Mouse (Mus musculus): ENCODE results near the gene 4930568D16Rik. TPM values are rescaled to one million over a fixed set of nuclear protein-coding genes. Genes with fewer than 3 reads are reported as not detected.
A peak's percentile ranks its signal among the peaks of the same experiment; 100 is the strongest.

Gene 4930568D16Rik
- polyA plus RNA-seq, 1 experiment from 2014 or later = not detected

DNA sequence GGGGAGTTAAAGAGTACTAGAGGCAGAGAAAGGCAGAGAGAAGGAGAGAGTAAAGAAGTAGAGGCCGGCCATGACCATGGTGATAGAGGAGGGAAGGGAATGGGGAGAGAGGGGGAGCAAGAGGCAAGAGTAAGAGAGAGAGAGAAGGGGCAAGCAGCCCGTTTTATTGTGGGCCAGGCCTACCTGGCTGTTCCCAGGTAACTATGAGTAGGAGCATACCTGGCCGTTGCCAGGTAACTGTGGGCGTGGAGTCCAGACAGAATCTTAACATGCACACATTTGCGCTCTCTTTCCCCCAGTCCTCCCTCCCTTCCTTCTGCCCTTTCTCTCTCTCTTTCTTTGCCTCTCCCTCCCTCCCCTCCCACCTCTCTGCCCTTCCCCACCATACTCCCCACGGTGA lies 39.7 kb upstream of the 4930568D16Rik start:
- Histone ChIP-seq H3K4me3 (ENCODE audit: low read depth, low read length) (no peak overlapping the region), H3K9me3 (ENCODE audit: control insufficient read depth, low read length) (no peaks in the 10 kb centered on the region), H3K27ac (ENCODE audit: low read depth, low read length) (no peak overlapping the region), H3K36me3 (ENCODE audit: control insufficient read depth, insufficient read depth, low read length) (no peaks in the 10 kb centered on the region), H3K9ac (ENCODE audit: low read length) (no peak overlapping the region), H3K4me2 (no peak overlapping the region), H3K27me3 (ENCODE audit: control insufficient read depth, insufficient read depth, low read length) (no peaks in the 10 kb centered on the region), H3K4me1 (ENCODE audit: control insufficient read depth, insufficient read depth, low read length) (no peaks in the 10 kb centered on the region)
- no peak for ATAC-seq (ENCODE audit: low FRiP score)
- WGBS = 82% methylated on average over 6 of the region's 6 CpGs
- peak; percentile 14 for DNase-seq (ENCODE audit: low spot score, missing footprints)

DNA sequence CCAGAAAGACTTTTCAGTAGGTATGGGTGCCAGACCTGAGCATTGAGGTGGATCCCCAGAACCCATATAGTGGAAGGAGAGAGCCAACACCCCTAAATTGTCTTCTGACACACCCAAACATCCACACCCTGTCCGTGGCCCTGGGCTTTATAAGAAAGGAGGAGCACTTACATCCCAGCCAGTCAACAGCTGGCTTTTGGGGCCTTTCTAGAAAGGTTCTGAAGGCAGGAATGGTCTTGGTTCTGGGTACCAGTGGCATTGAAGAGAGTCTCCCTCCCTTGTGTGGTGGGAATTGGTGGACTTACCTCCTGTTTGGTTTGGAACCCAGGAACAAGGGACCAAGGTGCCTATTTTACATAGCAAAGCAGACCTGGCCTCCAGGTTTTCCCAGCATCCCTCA lies 39.1 kb upstream of the 4930568D16Rik start:
- Histone ChIP-seq H3K36me3 (ENCODE audit: control insufficient read depth, insufficient read depth, low read length) (no peaks in the 10 kb centered on the region), H3K4me2 (no peak overlapping the region), H3K27me3 (ENCODE audit: control insufficient read depth, insufficient read depth, low read length) (no peaks in the 10 kb centered on the region), H3K27ac (ENCODE audit: low read depth, low read length) (no peak overlapping the region), H3K9ac (ENCODE audit: low read length) (no peak overlapping the region), H3K4me3 (ENCODE audit: low read depth, low read length) (no peak overlapping the region), H3K9me3 (ENCODE audit: control insufficient read depth, low read length) (no peaks in the 10 kb centered on the region), H3K4me1 (ENCODE audit: control insufficient read depth, insufficient read depth, low read length) (no peaks in the 10 kb centered on the region)
- DNase-seq (ENCODE audit: low spot score, missing footprints) = peak; percentile 44
- no peak for ATAC-seq (ENCODE audit: low FRiP score)
- WGBS = 75% methylated on average over 1 of the region's 1 CpGs

DNA sequence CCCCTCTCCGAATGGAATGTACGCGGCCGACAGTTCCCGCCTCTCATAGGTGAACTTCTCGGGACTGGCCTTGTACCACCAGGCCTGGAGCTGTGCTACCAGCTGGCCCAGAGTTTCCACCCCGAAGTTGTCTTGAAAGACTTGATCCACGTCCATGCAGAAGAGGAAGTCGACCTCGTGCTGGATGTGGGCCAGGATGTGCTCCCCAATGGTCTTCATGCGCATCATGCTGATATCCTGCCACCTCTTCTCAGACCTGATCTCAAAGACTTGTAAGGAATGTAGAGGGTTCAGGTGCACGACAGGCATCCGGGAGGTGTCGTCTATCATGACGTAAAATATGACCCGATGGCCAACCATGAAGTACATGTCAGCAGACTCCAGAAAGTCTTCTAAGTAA lies 34.9 kb upstream of the 4930568D16Rik start:
- DNase-seq (ENCODE audit: low spot score, missing footprints) = no peak

DNA sequence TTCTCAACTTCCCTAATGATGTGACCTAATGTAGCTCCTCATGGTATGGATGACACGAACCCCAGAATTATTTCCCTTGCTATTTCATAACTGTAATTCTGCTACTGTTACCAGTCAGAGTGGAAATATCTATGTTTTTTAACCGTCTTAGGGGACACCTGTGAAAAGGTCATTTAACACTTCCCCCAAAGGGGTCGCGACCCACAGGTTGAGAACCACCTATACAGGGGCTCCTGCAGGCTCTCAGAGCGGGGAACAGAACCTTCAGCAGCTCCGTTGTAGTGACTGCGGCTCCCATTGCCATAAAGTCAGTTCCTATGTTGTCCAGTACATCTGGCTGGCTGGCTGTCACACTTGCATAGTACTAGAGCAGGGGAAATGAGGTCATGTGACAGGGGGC lies 33.2 kb upstream of the 4930568D16Rik start:
- H3K27ac ChIP-seq (ENCODE audit: low read depth, low read length) = no peak overlapping the region
- H3K4me2 ChIP-seq = no peak overlapping the region
- WGBS = 88% methylated on average over 7 of the region's 7 CpGs
- H3K4me1 ChIP-seq (ENCODE audit: control insufficient read depth, insufficient read depth, low read length) = 0 out of 2 replicates have a peak, but pooled peaks cover 2% of the 10 kb centered on the region
- H3K9ac ChIP-seq (ENCODE audit: low read length) = no peak overlapping the region
- no peaks in the 10 kb centered on the region for H3K36me3 ChIP-seq (ENCODE audit: control insufficient read depth, insufficient read depth, low read length)
- no peak for DNase-seq (ENCODE audit: low spot score, missing footprints)
- no peak for ATAC-seq (ENCODE audit: low FRiP score)
- no peaks in the 10 kb centered on the region for H3K27me3 ChIP-seq (ENCODE audit: control insufficient read depth, insufficient read depth, low read length)
- H3K9me3 ChIP-seq (ENCODE audit: control insufficient read depth, low read length) = no peaks in the 10 kb centered on the region
- H3K4me3 ChIP-seq (ENCODE audit: low read depth, low read length) = no peak overlapping the region

More for the DNA sequence above, 34.9 kb upstream of the 4930568D16Rik start:
- no peak for ATAC-seq (ENCODE audit: low FRiP score)
- H3K4me2 ChIP-seq = no peak overlapping the region
- H3K27ac ChIP-seq (ENCODE audit: low read depth, low read length) = no peak overlapping the region
- H3K9ac ChIP-seq (ENCODE audit: low read length) = no peak overlapping the region
- H3K4me1 ChIP-seq (ENCODE audit: control insufficient read depth, insufficient read depth, low read length) = no peaks in the 10 kb centered on the region
- no peaks in the 10 kb centered on the region for H3K27me3 ChIP-seq (ENCODE audit: control insufficient read depth, insufficient read depth, low read length)
- 97% methylated on average over 16 of the region's 16 CpGs for WGBS
- no peaks in the 10 kb centered on the region for H3K36me3 ChIP-seq (ENCODE audit: control insufficient read depth, insufficient read depth, low read length)
- H3K4me3 ChIP-seq (ENCODE audit: low read depth, low read length) = no peak overlapping the region
- H3K9me3 ChIP-seq (ENCODE audit: control insufficient read depth, low read length) = no peaks in the 10 kb centered on the region

DNA sequence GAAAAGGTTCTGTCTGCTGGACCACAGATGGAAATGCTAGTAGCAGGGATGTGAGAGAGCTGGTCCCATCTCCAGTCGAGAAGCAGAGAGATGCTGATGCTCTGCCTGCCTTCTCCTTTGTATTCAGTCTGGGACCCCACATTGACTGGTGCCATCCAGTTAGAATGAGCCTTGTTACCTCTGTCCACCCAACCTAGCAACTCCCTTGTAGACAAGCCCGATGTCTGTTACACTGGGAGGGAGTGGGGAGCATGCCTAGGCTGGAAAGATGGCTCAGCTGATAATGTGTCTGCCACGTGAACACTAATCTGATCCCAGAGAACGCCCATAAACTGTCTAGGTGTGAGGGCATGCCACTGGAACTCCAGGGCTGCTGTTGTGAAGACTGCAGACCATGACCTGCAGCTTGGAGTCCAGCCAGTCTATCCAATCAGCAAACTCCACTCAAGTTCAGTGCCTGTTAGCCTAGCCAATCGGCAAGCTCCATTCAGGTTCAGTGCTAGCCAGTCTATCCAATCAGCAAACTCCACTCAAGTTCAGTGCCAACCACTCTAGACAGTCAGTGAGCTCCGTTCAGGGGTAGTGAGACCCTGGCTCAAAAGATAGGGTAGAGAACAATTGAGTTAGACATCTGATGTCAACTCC lies 30.8 kb upstream of the 4930568D16Rik start:
- DNase-seq (ENCODE audit: low spot score, missing footprints) = no peak
- ATAC-seq (ENCODE audit: low FRiP score) = no peak

GRCm38 (mm10) chr2:35397590-35398173 lies 30.2 kb upstream of the 4930568D16Rik start:
- no peak overlapping the region for H3K9ac ChIP-seq (ENCODE audit: low read length)
- 56% methylated on average over 11 of the region's 11 CpGs for WGBS

More for the DNA sequence above, 30.8 kb upstream of the 4930568D16Rik start:
- H3K9me3 ChIP-seq (ENCODE audit: control insufficient read depth, low read length) = no peaks in the 10 kb centered on the region
- H3K4me3 ChIP-seq (ENCODE audit: low read depth, low read length) = no peak overlapping the region
- H3K4me2 ChIP-seq = no peak overlapping the region
- no peaks in the 10 kb centered on the region for H3K36me3 ChIP-seq (ENCODE audit: control insufficient read depth, insufficient read depth, low read length)
- no peak overlapping the region for H3K27ac ChIP-seq (ENCODE audit: low read depth, low read length)
- no peaks in the 10 kb centered on the region for H3K27me3 ChIP-seq (ENCODE audit: control insufficient read depth, insufficient read depth, low read length)
- H3K4me1 ChIP-seq (ENCODE audit: control insufficient read depth, insufficient read depth, low read length) = 0 out of 2 replicates have a peak, but pooled peaks cover 2% of the 10 kb centered on the region
- WGBS = 84% methylated on average over 6 of the region's 6 CpGs
- no peak overlapping the region for H3K9ac ChIP-seq (ENCODE audit: low read length)

DNA sequence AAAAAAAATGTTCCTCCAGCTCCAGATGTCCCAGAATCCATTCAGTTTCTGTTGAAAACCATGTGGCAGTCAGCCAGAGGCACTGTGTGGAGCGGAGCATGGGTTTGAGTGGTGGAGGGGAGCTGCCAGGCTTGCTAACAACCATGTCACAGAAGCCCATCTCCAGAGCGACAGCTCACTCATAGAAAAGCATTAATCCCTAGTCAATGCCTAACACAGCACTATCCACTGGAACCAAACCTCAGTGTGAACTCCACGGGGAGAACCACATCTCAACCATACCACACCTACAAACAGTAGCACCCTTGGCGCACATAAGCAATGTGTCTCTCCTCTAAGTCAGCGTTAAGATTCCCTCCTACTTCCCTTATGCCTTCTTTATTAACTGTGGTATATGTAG lies 29.6 kb upstream of the 4930568D16Rik start, which contains the start of gene 4930402F06Rik:
Gene 4930402F06Rik, minus strand, starts transcription at position 80 of the 400 bp plus-strand sequence.
- Histone ChIP-seq H3K4me2 (no peak within 1 kb of the TSS), H3K4me3 (ENCODE audit: low read depth, low read length) (no peak within 1 kb of the TSS), H3K27ac (ENCODE audit: low read depth, low read length) (no peak within 1 kb of the TSS), H3K9ac (ENCODE audit: low read length) (no peak within 1 kb of the TSS), H3K9me3 (ENCODE audit: control insufficient read depth, low read length) (no peaks in the 10 kb centered on the region), H3K36me3 (ENCODE audit: control insufficient read depth, insufficient read depth, low read length) (no peaks in the 10 kb centered on the region), H3K27me3 (ENCODE audit: control insufficient read depth, insufficient read depth, low read length) (no peaks in the 10 kb centered on the region), H3K4me1 (ENCODE audit: control insufficient read depth, insufficient read depth, low read length) (0 out of 2 replicates have a peak, but pooled peaks cover 2% of the 10 kb centered on the region)
- ATAC-seq (ENCODE audit: low FRiP score) (no peak), DNase-seq (ENCODE audit: low spot score, missing footprints) (peak; percentile 85)
- 63% methylated on average over 5 of the region's 5 CpGs for WGBS

More at GRCm38 (mm10) chr2:35397590-35398173, 30.2 kb upstream of the 4930568D16Rik start:
- Histone ChIP-seq H3K4me3 (ENCODE audit: low read depth, low read length) (no peak overlapping the region), H3K9me3 (ENCODE audit: control insufficient read depth, low read length) (no peaks in the 10 kb centered on the region), H3K27ac (ENCODE audit: low read depth, low read length) (no peak overlapping the region), H3K4me1 (ENCODE audit: control insufficient read depth, insufficient read depth, low read length) (0 out of 2 replicates have a peak, but pooled peaks cover 2% of the 10 kb centered on the region), H3K27me3 (ENCODE audit: control insufficient read depth, insufficient read depth, low read length) (no peaks in the 10 kb centered on the region), H3K36me3 (ENCODE audit: control insufficient read depth, insufficient read depth, low read length) (no peaks in the 10 kb centered on the region), H3K4me2 (no peak overlapping the region)
- ATAC-seq (ENCODE audit: low FRiP score) (no peak), DNase-seq (ENCODE audit: low spot score, missing footprints) (peak; percentile 91)

- no peak for ATAC-seq (ENCODE audit: low FRiP score)
- no peak for DNase-seq (ENCODE audit: low spot score, missing footprints)
- Histone ChIP-seq H3K27me3 (ENCODE audit: control insufficient read depth, insufficient read depth, low read length) (no peaks in the 10 kb centered on the region), H3K9me3 (ENCODE audit: control insufficient read depth, low read length) (no peaks in the 10 kb centered on the region), H3K36me3 (ENCODE audit: control insufficient read depth, insufficient read depth, low read length) (no peaks in the 10 kb centered on the region), H3K4me1 (ENCODE audit: control insufficient read depth, insufficient read depth, low read length) (no peaks in the 10 kb centered on the region), H3K4me3 (ENCODE audit: low read depth, low read length) (no peak overlapping the region), H3K9ac (ENCODE audit: low read length) (no peak overlapping the region), H3K4me2 (no peak overlapping the region), H3K27ac (ENCODE audit: low read depth, low read length) (no peak overlapping the region)
- 85% methylated on average over 9 of the region's 9 CpGs for WGBS
Measured at GRCm38 (mm10) chr2:35385441-35385871, 17.9 kb upstream of the 4930568D16Rik start.

DNA sequence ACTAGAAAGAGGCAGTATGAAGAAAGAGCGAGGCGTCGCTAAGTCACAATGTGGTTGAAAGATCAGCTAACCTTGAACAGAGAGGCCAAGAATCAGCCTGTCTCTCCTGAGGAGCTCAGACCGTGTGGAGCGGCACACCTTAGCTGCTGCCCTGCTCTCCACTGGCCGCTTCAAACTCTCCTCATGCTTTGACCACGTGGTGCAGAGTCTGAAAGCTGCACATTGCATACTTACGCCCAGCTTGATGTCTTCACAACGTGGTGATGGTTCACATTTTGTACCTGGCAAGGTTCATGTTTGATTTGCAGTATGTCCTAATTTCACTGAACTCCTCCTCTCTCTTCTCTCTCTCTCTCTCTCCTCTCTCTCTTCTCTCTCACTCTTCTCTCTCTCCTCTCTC lies 11.8 kb upstream of the 4930568D16Rik start:
- ATAC-seq (ENCODE audit: low FRiP score) = no peak
- Histone ChIP-seq H3K9me3 (ENCODE audit: control insufficient read depth, low read length) (no peaks in the 10 kb centered on the region), H3K27ac (ENCODE audit: low read depth, low read length) (no peak overlapping the region), H3K4me2 (no peak overlapping the region), H3K9ac (ENCODE audit: low read length) (no peak overlapping the region), H3K4me3 (ENCODE audit: low read depth, low read length) (no peak overlapping the region), H3K4me1 (ENCODE audit: control insufficient read depth, insufficient read depth, low read length) (no peaks in the 10 kb centered on the region), H3K27me3 (ENCODE audit: control insufficient read depth, insufficient read depth, low read length) (no peaks in the 10 kb centered on the region), H3K36me3 (ENCODE audit: control insufficient read depth, insufficient read depth, low read length) (no peaks in the 10 kb centered on the region)
- DNase-seq (ENCODE audit: low spot score, missing footprints) = no peak
- WGBS = 74% methylated on average over 9 of the region's 9 CpGs
